Mouse (Mus musculus) erythroblast, embryonic 14.5 days (primary cell): ENCODE measurements at regions not wholly inside any gene's neighbourhood (a gene's known extent, or its start where the extent isn't known, plus 50 kb on each side); places are given as distances from the start of the nearest gene placed in this dataset.

ENCODE experiments used
- GATA1 ChIP-seq: IDR thresholded peaks from 2 replicates; pipeline ENCODE4 v1.6.1; 2012; ENCODE audit warnings: low read length, inconsistent platforms, mixed read lengths
- TAL1 ChIP-seq: IDR thresholded peaks from 3 replicates; pipeline ENCODE4 v1.6.1; 2012; ENCODE audit warnings: low read length, inconsistent platforms, mixed read lengths

DNA sequence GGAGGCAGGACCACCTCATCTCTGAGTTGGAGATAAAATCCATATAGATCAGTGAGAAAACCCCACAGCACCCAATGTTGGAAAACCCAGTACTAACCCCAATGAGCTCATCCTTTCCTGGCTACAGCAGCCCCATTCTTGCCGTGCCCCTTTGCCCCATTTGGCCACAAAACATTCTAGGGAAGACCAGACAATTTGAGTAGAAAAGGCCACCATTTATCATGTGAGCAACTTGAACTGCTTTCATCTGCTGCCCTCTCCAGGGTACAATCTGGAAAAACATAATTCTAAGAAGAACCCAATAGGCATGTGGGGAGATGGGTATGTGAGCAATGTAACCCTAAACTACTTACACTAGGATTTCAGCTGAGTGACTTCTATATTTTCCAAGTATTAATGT is 274.7 kb downstream of the Tex13c3 start:
- TF ChIP-seq GATA1, result no peak
- no peak for TF ChIP-seq TAL1
